Mouse (Mus musculus): ENCODE measurements at regions not wholly inside any gene's neighbourhood (a gene's known extent, or its start where the extent isn't known, plus 50 kb on each side); places are given as distances from the start of the nearest gene placed in this dataset.
A peak's percentile ranks its signal among the peaks of the same experiment; 100 is the strongest.

DNA sequence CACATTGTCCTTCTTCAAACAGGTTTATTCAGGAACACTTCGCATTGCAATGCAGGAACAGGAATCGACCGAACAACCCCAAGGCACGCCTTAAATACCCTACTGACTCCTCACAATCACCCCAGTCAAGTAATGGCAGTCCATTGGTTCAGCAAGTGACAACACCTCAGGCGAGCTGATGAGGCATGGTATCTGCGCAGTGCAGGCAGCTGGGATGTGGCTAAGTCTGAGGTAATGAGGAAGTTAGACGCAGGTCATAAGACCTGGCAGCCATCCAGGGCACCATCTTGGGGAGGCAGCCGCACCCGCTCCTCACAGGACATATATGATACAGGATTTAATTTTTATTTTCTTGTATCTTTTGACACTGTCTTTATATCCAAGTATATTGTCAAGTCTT lies 1251.6 kb downstream of the Basp1 start:
- ATAC-seq (ENCODE audit: insufficient number of reproducible peaks, low FRiP score, low TSS enrichment), result no peak

DNA sequence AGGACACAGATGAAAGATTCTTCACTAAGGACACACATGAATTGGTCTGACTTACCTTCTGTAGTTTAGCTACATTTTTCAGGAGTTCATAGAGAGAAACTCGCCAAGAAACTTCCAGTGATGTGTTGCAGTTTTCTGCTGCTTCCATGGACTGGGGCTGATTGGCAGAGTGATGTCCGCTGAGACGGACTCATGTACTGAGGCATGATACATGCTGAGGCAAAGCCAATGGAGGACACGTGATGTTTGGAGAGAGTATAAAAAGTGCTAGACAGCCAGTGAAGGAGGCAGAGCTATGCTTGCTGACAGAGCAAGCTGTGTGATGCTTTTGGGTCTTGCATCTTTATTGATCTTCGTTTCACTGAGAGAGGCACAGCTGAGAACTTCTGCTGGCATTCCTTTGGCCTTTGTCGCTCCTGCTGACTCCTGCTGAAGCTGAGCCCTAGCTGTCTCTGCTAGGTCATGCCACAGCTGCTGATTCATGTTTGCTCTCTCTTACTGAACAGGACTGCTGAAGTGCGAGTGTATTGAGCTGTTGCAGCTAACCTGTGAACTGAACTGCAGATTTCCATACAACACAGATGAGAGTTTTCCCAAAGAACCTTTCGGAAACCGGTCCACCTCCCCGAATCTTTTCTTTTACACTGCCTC lies 1255.7 kb downstream of the Basp1 start:
- ATAC-seq (ENCODE audit: insufficient number of reproducible peaks, low FRiP score, low TSS enrichment), result no peak

- no peak for ATAC-seq (ENCODE audit: insufficient number of reproducible peaks, low FRiP score, low TSS enrichment)
Observed at GRCm38 (mm10) chr15:24154291-24154690, 1259.3 kb downstream of the Basp1 start.

DNA sequence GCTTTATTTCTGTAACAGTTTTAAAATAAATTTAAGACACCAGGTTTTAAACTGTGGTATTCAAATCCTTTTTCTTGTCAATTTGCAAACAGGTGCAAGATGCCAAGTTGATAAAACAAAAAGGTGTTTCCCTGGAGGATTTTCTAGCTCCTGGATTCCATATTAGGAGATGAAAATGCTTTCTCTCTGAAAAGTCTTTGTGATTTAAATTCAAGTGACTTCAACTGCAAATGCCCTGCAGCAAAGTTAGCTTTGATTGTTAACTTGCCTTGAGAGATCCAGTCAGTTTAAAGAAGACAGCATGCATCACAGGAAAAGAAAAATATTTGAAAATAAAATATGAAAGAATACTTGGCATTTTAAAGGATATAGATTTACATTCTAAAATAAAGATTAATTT lies 1289.3 kb downstream of the Basp1 start:
- no peak for ATAC-seq (ENCODE audit: insufficient number of reproducible peaks, low FRiP score, low TSS enrichment)

DNA sequence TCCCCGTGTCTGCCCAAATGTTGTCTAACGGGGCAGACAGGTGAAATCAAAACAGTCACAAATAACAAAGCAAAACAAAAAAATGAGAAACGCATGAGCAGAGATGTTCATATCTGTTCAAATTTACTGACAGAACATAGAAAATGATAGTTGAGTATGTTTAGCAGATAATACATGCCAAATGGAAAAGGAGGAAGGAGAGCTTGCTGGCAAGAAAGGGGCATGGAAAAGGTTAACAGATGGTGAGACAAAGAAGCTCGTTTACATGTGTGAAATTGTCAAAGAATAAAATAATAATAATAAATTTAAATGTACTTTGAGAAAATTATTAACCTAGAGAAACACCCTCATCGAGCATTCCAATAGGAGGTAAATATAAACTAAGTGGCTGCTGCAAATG lies 1327.3 kb downstream of the Basp1 start:
- ATAC-seq (ENCODE audit: insufficient number of reproducible peaks, low FRiP score, low TSS enrichment), result no peak

DNA sequence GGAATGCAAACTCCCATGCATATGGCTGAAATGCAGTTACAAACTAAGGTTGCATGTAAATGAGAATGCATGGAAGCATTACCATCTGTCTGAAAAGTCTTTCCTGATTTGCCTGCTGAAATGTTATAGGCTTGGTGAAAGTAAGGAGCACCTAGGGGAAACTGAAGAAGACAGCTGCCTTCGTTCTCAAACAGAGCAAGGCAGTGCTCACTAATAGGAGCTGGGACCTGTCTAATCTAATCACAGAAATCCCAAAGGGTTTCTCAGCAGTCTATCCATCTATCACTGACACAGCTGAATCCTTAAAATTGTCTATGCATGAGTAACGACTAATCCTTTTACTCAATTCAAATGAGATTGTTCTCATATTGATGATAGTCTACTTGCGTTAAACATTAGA lies 1360.4 kb downstream of the Basp1 start:
- no peak for ATAC-seq (ENCODE audit: insufficient number of reproducible peaks, low FRiP score, low TSS enrichment)

GRCm38 (mm10) chr15:24040847-24041246 lies 1372.7 kb downstream of the Basp1 start:
- no peak for ATAC-seq (ENCODE audit: insufficient number of reproducible peaks, low FRiP score, low TSS enrichment)

DNA sequence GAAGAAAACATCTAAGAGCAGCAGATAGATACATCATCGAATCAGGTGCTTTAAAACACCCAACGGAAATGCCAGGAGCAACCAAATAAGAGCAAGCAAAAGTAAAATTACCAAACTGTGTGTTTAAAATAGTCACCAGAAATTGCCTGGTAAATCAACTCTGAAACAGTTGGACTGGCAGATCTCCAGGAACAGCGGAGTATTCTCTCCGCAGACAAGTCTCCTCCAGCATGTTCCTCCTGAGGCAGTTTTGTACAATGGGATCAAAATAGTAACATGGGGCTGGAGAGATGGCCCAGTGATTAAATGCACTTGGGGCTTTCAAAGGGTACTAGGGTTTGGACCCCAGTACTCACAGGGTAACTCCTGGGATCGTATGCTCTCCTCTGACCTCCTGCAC lies 1374.4 kb downstream of the Basp1 start:
- ATAC-seq (ENCODE audit: insufficient number of reproducible peaks, low FRiP score, low TSS enrichment), result peak; percentile 56; the same call in 1 of the 2 replicates

DNA sequence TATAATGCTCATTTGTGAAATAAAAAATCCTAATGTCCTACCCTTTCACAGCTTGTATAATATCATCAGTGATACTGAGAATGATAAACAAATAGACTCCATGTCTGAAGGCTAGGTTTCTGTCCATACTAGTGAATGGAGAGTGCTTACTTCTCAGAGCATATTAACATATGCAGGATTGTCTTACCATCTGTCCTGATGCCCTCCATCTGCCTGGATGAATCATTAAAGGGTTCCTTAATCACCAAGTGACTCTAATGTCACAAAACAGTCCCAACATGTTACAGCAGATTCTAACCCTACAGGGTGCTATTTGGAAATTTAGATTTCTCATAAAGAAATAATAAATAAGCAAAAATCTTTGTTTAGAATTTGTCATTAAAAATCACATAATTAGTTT lies 1391.4 kb downstream of the Basp1 start:
- peak; percentile 99 for ATAC-seq (ENCODE audit: insufficient number of reproducible peaks, low FRiP score, low TSS enrichment)

- no peak for ATAC-seq (ENCODE audit: insufficient number of reproducible peaks, low FRiP score, low TSS enrichment)
Observed at GRCm38 (mm10) chr15:24004711-24005110, 1408.9 kb downstream of the Basp1 start.

DNA sequence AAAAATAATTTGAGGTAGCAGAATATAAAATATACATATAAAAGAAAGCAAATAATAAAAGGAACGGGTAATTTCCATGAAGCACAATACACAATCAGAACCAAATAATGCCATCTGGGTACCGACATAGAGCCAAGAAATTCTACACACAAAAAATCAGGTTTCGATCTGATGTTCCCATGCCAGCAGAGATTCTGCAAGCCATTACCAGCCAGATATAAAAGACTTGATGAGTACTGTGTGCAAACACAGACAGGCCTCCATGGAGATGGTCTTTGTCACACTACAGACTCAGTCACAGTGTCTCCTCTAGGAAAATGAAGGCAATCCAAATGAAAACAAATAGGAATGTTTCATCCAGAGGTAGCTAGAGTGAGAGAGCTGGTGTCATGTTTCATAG lies 1430.7 kb downstream of the Cdh18 start:
- peak; percentile 93 for ATAC-seq (ENCODE audit: insufficient number of reproducible peaks, low FRiP score, low TSS enrichment)

All from cerebellum, adult (tissue).